Mouse (Mus musculus) thymus, postnatal 25 days (tissue): Measurements from ENCODE around the gene Btbd2.

Source experiments
- DNase-seq: peaks from one replicate; pipeline ENCODE4 v3.0.0; 2022

The Btbd2 gene

DNA sequence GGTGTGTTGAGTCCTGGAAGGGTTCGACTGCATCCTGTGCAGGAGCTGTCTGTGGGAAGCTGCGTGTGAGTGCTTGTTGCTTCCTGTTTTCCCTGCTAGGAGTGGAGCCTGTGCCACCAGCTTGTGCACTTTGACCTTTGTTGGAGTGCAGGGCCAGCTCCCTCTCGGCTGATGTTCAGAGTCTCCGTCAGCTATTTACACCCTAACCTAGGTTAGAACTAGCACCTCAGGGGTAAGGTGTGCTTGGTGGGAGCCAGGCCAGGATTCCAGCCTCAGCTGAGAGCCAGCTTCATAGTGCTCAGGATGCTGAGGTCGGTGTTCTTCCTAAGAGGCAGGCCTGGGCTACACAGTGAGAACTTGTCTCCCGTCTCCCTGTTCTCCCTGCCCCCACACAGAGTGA, 21.5 kb downstream of the Btbd2 start:
- DNase-seq: no peak

DNA sequence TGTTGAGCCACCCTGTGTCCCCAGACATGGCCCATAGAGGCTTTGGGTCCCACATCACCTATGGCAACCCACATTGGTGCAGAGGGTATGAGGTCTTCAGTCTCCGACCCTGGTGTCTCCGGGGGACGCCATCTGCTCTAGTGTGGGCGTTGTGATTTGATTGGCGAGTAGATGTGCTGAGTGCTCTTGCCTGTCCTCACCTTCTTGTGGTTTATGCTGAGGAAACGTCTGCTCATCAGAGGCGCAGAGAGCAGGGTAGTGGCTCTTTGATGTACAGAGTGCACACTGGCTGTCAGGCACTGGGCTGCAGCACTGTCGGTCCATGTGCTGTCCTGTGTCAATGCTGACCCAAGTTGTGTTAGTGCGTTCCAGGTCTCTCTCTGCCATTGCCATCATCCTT, 27.9 kb downstream of the Btbd2 start:
- no peak for DNase-seq

DNA sequence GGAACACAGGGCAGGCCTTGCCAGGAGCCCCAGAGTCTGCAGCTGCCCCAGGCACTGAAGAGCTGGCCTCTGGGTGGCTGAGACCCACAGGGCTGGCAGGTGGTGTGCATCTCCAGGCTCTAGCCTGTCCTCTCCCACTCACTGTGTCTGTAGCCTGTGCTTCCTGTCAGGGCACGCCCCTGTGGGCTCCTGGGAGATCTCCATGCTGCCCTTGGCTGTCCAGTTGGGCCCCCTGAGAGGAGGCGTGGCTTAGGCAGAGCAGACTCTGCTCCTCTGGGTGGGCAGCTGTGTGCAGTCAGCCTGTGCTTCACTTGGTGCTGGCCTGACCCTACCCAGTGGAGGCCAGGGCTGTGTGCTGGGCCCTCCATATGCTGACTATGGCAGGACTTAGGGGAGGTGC, 29.2 kb downstream of the Btbd2 start:
- DNase-seq: no peak

DNA sequence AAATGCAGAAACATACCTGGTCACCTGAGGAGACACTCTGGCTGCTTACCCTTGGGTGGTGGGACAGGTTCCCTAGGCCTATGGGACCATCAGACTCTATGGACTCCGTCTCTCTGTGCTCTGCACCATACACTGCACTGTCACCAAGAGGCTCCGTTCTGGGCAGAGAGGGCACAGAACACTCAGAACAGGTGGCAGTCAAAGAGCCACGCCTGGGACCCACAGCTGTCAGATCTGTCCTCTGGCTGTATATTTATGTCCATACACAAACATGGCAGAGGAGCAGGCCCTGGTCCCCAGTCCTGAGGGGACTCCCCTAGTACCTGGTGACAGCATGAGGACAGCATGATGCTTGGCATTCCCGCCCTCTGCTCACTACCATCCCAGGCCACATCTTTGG, 31.1 kb downstream of the Btbd2 start:
- no peak for DNase-seq

DNA sequence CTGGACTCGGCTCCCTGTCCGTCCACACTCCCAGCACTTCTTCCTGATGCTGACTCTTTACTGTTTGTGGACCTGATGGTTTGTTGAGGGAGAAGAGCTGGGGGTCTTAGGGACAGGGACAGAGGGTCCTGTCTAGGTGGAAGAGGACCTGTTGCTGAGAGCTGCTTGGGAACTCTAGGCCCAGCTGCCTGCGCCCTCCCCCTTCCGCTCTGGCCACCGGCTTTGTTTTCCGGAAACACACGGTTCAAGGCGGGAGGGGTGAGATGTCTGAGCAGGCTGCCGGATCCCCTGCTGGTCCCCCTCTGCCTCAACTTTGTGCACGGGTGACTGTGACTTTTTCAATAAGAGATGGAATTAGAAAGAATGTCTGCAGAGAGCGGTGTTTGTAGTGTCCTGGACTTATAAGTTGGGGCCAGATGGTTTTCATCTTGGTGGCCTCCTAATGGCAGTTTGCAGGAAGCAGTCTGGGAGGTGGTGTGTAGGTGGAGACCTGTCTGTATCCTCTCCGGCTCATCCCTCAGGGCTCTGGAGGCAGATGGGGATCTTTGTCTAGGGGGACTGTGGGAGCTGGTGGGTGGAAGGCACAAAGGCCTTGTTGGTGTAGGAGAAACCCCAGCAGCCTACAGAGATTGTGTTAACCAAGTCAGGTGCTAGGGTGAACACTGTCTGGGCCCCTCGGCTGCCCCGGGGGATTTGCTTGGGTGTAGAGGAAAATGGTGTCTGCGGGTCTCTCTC, 33.2 kb downstream of the Btbd2 start:
- DNase-seq: peak; percentile 88

DNA sequence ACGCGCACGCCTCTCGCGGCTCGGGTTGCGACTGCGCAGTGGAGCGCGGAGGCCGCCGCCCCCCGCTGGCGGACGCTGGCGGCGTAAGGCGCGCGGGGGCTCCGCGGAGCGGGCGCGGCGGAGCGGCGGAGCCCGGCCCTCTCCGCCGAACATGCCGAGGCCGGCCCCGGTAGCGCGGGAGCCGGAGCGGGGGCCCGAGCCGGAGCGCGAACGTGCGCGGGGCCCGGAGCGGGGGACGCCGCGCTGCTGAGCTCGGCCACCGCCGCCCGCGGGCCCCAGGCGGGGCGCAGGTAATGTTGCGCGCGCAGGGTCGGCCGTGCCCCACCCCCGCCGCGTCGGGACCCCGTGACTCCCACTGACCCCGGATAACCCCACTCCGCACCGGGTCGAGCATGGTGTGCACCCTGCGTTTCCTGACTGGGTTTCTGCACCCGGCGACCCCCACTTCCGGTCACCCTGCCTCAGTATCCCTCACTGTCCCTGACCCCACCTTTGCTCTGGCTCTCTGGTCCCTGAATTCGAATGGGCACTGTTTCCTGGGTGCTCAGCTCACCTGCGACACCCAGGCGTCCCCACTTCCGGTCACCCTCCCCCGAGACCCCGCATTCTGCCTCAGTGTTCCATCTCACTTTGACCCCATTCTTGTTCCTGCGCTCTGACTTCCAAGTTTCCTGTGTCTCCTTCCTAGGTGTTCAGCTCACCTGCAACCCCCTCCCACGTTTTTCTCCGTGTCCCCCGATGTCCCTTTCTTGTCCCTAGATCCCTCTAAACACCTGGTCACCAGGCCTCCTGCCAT, 34.0 kb downstream of the Btbd2 start, which contains the start of gene Csnk1g2:
TSS of gene Csnk1g2 (plus strand) at position 178 of the 796 bp plus-strand sequence.
- peak; percentile 82 for DNase-seq

DNA sequence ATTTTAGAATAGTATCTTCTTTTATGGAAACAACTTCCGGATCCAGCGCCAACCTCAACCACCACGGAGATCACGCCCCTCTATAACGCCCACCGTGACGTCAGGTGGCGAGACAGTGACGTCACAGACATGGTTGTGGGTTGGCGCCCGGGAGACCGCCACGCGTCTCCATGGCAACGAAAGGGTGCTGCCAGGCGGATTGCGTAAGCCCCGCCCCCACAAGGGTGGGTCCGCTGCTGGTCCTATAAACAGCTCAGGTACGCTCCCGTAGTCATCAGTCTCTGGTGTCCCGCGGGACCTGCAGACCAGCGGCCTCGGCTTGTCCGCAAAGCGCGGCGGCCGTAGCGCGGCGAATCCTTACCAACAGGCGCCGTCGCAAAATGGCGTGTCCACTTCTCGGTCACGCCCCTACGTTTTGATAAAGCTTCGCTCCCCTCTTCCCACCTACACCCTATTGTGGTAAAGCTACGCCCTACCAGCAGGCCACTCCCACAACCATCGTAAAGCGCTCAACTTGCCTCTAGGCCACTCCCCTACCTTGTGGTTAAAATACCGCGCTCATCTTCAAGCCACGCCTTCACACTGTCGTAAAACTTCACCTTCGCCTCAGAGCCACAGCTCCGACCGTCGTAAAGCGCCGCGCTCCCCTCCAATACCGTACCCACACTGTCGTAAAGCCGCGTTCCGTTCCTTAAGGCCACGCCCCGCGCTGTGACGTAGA, 34.8 kb downstream of the Btbd2 start:
- DNase-seq: peak; percentile 99

DNA sequence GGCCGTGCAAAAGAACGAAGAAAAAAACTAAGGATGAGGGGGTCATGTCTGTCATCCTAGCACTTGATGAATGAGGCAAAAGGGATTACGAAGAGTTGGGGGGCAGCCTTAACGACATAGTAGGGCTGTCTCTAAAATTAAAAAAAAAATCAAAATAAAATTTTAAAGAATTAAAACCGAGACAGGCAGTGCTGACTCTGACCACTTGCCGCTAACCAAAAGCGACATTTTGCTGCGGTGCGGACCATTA, 35.3 kb downstream of the Btbd2 start:
- no peak for DNase-seq

DNA sequence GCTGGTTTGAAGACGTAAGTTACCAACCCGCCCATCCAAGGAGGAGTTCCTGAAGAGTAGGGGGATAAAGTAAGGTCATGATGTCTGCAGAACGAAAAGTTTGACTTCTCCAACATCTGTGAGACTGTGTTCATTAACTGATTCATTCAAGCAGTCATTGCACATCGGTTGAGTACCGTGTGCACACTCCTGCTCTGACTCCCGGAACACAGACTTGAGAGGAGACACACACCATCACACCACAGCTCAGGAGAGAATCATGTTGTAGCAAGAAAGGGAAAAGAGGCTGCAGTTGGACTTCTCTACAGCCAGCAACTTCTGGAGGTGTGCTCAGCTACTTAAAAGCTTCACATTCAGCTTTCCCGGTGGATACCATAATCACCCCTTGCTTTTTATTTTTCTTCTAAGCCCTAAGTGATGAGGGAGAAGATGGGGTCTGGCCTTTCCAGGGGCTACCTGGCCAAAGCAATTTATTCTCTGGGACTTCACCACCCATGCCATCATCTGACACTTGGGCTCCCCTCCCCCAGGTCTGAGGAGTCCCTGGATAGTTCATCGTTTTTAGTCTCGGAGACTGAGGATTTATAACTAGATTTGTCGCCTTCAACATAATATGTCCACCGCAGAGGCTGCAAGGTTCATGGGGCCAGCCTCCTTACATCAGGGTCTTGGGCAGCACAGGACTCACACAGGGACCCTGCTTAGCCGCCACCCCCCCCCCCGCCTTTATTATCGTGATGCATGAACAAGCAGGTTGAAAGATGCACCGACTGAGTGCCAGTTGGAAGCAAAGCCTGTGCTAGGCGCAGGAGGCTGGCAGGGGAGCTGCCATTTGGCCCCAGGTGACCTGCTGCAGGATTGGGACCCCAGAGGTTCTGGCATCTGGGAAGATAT, 35.8 kb downstream of the Btbd2 start:
- DNase-seq: peak; percentile 26

DNA sequence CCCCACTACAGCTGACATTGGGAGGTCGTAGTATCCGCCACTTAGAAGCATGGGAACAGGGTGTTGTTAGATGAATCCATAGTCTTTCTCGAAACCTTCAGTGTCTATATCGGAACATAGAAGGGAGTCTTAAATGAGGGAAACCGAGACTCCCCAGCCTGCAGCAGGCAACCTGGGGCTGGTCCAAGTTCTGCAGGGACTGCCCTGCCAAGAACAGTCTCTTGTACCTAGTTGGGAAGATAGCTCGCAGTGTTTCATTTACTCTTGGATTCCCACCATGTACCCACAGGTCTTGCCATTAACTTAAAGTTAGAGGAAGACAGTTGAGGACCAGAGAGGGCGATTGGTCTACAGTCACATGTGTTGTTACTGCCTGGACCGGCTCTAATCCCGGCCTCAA, 36.5 kb downstream of the Btbd2 start:
- no peak for DNase-seq

DNA sequence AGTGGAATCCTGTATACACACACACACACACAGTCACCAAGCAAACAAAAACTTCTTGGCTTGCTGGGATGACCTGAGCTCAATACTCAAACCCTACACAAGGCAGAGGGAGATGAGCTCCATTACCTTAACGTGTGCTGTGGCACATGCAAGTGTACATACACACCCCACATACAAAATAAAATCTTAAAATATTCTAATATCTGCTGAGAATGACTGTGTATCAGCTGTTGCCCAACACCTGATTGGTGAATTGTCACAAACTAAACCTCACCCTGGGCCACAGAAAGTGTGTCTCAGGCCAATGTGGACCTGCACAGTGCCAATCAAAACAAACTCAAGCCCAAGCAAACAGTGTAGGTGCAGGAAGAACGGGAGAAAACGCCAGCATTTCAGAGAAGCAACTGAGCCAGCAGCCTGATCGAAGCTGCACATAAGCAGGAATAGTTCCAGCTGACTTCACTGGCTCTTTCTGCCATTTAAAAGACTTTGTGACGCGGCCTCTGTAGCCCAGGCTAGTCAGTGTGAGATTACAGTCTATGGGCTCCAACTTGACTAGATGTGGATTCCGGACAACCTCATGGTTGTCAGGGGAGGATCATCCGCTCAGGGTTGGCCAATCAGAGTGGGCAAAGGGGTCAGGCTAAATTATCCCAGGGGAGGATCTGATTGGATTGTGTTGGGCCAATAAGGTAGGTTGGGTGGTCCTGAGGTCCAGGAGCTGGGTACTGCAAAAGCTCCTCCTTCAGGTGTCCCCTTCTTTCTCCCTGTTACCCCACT, 37.2 kb downstream of the Btbd2 start:
- DNase-seq: no peak

DNA sequence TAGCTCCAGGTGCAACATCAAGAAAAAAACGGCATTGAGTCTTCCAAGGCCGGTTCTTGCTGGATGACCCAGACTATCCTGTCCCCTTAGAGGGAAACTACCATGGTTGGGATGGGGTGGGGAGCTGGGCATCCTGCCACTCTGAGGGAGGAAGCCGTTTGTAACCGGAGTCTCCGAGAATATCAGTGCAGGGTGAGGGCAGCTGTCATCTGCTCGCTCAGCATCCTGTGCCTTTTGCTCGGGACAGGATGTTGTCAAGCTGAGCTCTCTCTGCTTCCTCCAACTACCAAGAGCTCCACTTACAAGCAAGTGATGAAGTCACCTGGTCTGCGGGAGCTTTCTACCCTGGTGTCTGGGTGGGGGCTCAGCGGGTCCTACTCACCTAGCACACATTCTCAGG, 38.7 kb downstream of the Btbd2 start:
- DNase-seq: peak; percentile 80

DNA sequence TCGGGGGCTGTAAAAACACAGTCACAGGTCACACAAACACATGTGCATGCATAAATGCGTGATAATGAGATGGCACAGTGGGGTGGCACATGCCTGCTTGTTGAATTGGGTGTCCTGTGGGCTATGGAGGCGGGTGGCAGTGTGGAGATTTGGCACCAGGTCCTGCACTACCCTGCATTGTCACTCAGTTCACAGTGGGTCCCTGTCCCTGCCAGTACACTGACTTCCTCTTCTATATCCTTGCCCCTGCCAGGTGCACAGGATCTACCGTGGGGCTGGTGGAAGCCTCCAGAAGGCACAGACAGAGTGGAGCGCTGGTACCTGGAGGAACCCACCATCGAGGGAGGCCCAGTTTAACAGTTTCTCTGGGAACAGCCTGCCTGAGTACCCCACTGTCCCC, 42.5 kb downstream of the Btbd2 start:
- peak; percentile 52 for DNase-seq

DNA sequence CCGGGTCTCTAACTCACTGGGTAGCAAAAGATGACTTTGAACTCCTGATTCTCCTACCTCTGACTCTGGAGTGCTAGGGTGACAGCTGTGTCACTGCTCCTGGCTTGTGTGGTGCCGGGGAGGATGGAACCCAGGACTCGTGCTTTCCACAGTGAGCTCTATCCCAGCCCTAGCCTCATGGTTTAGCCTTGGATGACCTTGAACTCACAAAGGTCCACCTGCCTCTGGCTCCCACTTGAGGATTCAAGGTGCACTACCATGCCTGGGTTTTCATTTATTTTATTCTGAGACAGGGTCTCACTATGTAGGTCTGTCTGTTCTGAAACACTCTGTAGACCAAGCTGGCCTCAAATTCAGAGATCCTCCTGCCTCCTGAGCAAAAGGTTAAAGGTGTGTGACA, 43.0 kb downstream of the Btbd2 start:
- no peak for DNase-seq

DNA sequence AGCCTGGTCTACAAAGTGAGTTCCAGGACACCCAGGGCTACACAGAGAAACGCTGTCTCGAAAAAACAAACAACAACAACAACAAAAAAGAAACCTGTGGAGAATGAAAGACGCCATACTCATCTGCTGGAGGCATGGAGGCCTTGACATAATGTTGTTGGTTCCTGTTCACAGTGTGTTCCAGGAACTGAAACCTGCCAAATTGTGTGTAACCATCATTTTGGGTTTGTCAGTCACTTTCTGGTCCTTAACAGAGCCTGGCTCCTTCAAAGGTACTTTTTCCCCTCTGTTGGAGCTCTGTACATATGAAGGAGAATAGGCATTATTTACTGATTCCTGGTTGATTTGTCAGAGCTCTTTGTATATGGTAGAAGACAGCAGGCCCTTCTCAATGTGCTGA, 45.0 kb downstream of the Btbd2 start:
- DNase-seq: no peak

DNA sequence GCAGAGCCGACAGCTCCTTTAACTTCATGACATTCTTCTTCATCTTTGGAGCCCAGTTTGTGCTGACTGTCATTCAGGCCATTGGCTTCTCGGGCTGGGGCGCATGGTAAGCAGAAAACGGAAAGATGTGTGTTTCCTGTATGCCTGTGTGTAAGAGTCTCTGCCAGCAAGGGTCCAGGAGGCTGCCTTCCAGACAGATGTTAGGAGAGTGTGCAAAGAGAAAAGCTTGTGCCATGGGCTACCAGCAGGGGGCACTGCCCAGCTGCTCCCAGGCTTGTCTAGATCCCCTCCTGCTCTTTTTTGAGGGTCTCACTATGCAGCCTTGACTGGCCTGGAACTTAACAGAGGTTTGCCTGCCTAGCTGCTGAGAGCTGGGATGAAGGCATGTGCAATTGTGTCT, 45.8 kb downstream of the Btbd2 start:
- peak; percentile 87 for DNase-seq

DNA sequence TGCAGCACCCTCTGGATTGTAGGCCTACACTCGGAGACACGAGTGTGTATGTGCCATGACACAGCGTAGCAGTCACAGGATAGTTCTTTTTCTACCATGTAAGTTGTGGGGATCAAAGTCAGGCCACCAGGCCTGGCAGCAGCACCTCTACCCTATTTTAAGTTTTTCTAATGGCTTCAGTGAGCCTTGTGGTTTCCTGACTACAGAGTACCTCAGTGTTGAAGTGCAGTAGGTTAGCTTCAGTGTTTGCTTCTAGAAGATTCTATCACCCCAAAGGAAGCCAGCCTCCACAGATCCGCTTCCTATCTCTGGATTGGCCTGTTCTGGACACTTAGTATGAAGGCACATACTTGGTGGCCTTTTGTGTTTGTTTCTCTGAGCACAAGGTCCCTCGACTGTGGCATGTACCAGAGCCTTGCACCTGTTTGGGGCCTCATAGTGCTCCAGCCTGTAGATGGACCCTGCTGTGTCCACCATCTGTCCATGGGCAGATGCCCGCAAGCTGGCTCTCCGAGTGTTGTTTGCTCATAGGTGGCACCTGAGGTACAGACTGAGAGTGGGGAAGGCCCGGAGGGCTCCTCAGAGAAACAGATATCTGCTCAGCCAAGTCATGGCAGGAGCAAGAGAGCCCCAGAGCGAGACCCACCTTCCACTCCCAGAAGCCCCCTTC, 46.6 kb downstream of the Btbd2 start:
- DNase-seq: no peak

DNA sequence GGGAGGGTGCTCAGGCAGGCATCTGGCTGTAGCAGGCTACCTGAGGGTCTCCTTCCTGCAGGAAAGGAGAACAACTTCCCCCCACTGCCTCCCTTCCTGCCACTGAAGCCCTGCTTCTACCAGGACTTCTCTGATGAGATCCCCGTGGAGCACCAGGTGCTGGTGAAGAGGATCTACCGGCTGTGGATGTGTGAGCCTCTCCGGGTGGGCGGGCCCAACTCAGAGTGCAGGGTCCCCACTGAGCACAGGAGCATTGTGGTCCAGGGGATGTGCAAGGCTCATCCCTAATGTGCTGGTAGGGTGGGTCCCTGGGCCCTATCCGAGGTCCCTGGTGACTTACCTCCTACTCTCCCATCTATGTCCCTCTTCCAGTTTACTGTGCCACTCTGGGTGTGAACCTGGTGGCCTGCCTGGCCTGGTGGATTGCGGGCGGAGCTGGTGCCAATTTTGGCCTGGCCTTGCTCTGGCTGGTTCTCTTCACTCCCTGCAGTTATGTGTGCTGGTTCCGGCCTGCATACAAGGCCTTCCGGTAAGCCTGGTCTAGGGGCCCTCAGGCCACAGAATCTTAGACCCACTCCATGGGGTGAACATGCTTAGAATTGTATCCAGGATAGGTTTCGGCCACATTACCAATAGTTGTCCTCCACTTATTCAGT, 47.5 kb downstream of the Btbd2 start:
- no peak for DNase-seq

DNA sequence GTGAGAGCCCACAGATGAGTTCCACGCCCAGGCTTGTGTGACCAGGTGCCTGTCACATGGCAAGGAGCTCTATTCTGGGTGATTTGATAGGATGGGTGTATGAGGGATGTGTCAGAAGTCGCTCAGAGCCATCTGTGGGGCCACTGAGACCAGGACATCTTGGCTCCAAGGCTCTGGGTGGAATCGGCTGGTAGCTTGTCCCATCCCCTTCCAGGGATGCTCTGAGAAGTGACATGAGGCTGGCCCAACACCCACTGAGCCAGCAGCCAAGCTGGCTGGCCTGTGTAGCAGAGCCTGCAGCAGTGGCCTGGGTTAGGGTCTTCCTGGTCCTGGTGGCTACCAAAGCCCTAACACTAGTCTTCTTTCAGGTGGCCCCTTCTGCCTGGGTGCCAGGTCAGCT, 48.4 kb downstream of the Btbd2 start:
- no peak for DNase-seq

DNA sequence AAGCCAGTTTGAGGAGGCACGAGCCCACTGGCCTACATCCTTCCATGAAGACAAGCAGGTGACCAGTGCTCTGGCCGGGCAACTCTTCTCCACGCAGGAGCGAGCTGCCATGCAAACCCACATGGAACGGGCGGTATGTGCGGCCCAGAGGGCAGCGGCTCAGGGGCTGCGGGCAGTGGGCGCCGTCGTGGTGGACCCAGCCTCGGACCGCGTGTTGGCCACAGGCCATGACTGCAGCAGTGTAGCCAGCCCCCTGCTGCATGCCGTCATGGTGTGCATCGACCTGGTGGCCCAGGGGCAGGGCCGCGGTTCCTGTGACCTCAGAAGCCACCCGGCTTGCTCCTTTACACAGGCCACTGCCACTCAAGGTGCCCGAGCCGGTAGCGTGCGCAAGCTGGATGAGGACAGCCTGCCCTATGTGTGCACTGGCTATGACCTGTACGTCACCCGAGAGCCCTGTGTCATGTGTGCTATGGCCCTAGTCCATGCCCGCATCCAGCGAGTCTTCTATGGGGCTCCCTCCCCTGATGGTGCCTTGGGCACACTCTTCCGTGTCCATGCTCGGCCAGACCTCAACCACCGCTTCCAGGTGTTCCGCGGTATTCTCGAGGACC, 50.0 kb downstream of the Btbd2 start:
- no peak for DNase-seq

DNA sequence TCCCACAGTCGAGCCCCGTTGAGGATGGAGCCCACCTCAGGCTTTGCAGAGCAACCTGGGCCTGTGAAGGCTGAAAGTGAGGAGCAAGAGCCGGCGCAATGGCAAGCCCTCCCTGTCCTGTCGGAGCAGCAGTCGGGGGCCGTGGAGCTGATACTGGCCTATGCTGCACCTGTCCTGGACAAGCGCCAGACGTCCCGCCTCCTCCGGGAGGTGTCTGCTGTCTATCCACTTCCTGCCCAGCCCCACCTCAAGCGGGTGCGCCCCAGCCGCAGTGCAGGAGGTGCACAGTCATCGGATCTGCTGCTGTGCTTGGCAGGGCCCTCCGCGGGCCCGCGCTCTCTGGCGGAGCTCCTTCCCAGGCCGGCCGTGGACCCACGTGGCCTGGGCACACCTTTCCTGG, 50.6 kb downstream of the Btbd2 start:
- peak; percentile 70 for DNase-seq
